Mouse (Mus musculus): Measurements from ENCODE around the gene Mfap3.

DNA sequence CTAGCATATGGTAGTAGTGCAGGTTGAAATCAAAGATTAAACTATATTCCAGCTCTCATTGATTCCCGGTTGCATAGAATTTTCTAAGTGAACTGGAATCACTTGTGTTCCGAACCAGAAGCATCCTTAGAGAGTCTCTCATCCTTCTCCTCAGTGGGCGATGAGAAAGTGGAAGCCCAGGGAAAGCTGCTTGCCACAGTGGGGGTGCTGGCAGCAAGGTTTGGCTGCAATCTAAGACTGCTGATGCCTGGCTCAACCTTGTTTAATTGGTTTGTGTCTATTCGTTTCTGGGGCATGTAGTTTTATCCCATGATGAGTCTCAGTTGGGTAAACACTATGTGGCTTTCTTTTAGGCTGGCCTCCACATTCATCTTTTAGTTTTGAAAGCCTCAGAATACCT is 9.0 kb downstream of the Mfap3 start:
- TF ChIP-seq GATA1 (IDR thresholded peaks at IDR 0.05; ENCODE audit: low read length): no peak
- TF ChIP-seq TAL1 (IDR thresholded peaks at IDR 0.05; ENCODE audit: low read length): no peak
